Mouse (Mus musculus) adrenal gland, postnatal 10 days (tissue): ENCODE measurements around the gene Lsm12. TPM values are rescaled to one million over a fixed set of nuclear protein-coding genes. Genes with fewer than 3 reads are reported as not detected.

Experiments
- microRNA-seq: library from miRNA; unstranded; fragments of <30 nt; microRNA quantifications from one replicate; pipeline ENCODE4 v1.2.0, GENCODE M21; 2021
- total RNA-seq, 2 experiments: library from RNA; stranded (reverse); gene quantifications; 2 replicates each; pipeline ENCODE4 v1.2.3; 2021

Gene Lsm12
- total RNA-seq, 2 experiments from 2014 or later, result 77.5 to 80.8 TPM

Small RNA genes lying within 50 kb of the gene (microRNA-seq; reads per million reads assigned to microRNA genes)
- gene Mir8101, result 10.6 reads per million, percentile 18 among the genes with 10 or more reads in this experiment

Other genes with a start within 250 kb of the Lsm12 start
- 1 to 10 TPM in 1 of 2 experiments, not detected in 1; 3.0 TPM for gene Sost, start 218.3 kb downstream of the Lsm12 start, total RNA-seq
- not detected for gene Cfap97d1, start 201.0 kb downstream of the Lsm12 start, total RNA-seq
- gene Dusp3, start 198.3 kb downstream of the Lsm12 start, total RNA-seq, result 10 to 100 TPM; 93.3 to 96.3 TPM
- 10 to 100 TPM; 11.8 to 16.0 TPM for gene Mpp3, start 156.8 kb downstream of the Lsm12 start, total RNA-seq
- 10 to 100 TPM; 44.1 to 53.0 TPM for gene Cd300lg, start 143.8 kb downstream of the Lsm12 start, total RNA-seq
- gene Mpp2, start 96.8 kb downstream of the Lsm12 start, total RNA-seq, result 10 to 100 TPM in 1 of 2 experiments, 1 to 10 TPM in 1; 8.7 to 10.3 TPM
- gene Ppy, start 84.0 kb downstream of the Lsm12 start, total RNA-seq, result not detected
- gene Pyy, start 77.5 kb downstream of the Lsm12 start, total RNA-seq, result not detected
- 1 to 10 TPM; 2.4 to 6.6 TPM for gene Nags, start 39.8 kb downstream of the Lsm12 start, total RNA-seq
- gene Tmem101, start 28.9 kb downstream of the Lsm12 start, total RNA-seq, result 10 to 100 TPM; 13.9 to 14.8 TPM
- 10 to 100 TPM; 72.3 to 74.7 TPM for gene G6pc3, start 4.3 kb upstream of the Lsm12 start, total RNA-seq
- gene Hdac5, start 44.9 kb upstream of the Lsm12 start, total RNA-seq, result 100 to 1,000 TPM in 1 of 2 experiments, 10 to 100 TPM in 1; 84.4 to 113 TPM
- gene BC030867, start 63.6 kb upstream of the Lsm12 start, total RNA-seq, result 1 to 10 TPM; 1.9 to 4.5 TPM
- gene Asb16, start 83.4 kb upstream of the Lsm12 start, total RNA-seq, result 1 to 10 TPM; 1.1 to 2.6 TPM
- 10 to 100 TPM; 36.6 to 41.1 TPM for gene Tmub2, start 99.6 kb upstream of the Lsm12 start, total RNA-seq
- 10 to 100 TPM; 47.2 to 51.3 TPM for gene Atxn7l3, start 111.3 kb upstream of the Lsm12 start, total RNA-seq
- gene Ubtf, start 134.4 kb upstream of the Lsm12 start, total RNA-seq, result 100 to 1,000 TPM in 1 of 2 experiments, 10 to 100 TPM in 1; 96.3 to 100 TPM
- 10 to 100 TPM; 26.6 to 64.2 TPM for gene Slc4a1, start 180.9 kb upstream of the Lsm12 start, total RNA-seq
- gene Rundc3a, start 208.1 kb upstream of the Lsm12 start, total RNA-seq, result 10 to 100 TPM; 21.2 to 34.3 TPM
- gene Slc25a39, start 222.7 kb upstream of the Lsm12 start, total RNA-seq, result 100 to 1,000 TPM; 327 to 377 TPM
- 100 to 1,000 TPM; 161 to 189 TPM for gene Grn, start 245.0 kb upstream of the Lsm12 start, total RNA-seq